Mouse (Mus musculus) CH12F3 (cell line): Measurements from ENCODE around the gene Schip1.

ENCODE experiments used
- in situ Hi-C: fragments of 300-500 bp; cut with MboI; formaldehyde crosslinking; loops from 2 replicates; pipeline ENCODE4 v1.14.3; 2020; ENCODE audit warnings: low sequenced_read_pairs

Gene Schip1

DNA sequence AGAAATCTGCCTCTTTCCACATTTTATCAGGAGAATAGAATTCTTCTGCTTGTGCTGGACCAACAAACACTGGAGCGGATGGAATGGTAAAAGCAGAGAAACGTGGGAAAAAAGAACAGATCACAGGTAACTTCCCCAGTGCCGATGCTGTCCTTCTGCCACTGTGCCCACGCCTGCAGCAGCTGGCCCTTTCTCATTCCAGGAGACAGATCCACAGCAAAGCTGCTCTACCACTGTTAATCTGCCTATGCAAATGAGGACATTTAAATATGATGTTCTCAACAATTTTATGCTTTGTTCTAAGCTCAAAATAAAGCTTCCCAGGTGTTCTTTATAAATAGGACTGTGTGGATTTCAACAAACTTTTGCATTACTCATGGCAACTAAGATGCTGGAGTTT, 203.3 kb downstream of the Schip1 start:
- in situ Hi-C loops, result no loop called here

DNA sequence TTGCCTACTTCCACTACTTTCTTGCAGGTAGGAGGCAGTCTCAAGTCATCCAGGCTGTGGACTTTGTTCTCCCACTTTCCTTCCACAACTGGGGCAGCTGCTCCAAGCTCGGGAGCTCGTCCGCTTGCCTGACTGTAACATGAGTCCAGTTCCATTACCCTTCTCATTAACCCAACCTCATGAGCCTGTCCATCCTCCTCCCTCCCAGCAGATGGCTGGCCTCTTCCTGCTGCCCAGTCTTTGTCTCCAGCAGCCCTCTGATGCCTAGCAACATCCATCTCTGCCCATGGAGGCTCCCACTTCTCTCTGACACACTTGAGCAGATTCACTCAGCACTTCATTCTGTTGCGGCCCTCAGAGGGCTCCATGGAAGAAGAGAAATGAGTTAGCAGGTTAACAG, 204.6 kb downstream of the Schip1 start:
- in situ Hi-C loops, result no loop called here

DNA sequence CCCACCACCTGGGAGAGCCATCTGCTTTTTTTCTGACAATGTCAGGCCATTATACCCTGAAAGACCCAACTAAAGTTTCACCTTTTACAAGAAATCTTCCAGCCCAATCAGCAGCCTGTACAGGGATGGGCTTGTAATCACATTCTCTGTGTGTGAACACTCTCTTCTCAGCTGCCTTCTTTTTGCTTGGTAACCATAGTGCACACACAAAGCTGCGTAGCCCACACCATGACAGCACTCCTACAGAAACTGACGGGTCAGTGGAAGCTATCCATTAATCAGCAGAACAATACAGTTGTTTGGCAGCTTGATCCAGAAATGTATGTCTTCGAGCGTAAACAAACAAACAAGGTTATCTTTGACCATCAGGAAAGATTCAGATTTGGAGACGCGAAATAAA, 205.6 kb downstream of the Schip1 start:
- in situ Hi-C loops, result no loop called here

DNA sequence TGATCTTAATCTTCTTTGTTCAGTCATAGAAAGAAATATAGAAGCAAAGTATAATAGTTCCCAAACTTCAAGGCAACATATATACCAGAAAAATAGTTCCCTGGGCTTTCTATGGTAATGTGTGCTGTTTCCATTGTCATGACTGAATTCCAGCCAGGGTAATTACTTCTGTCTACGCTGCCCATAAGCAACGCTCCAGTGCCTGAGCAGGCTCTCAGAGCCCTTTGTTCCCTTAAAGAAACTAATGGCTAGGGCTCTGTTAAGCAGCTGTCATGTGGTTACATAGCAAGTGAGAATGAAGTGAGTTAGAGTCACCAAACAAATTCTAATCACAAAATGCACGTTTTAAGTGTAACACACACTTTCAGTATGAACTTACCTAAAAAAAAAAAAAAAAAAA, 206.9 kb downstream of the Schip1 start:
- in situ Hi-C loops, result no loop called here

DNA sequence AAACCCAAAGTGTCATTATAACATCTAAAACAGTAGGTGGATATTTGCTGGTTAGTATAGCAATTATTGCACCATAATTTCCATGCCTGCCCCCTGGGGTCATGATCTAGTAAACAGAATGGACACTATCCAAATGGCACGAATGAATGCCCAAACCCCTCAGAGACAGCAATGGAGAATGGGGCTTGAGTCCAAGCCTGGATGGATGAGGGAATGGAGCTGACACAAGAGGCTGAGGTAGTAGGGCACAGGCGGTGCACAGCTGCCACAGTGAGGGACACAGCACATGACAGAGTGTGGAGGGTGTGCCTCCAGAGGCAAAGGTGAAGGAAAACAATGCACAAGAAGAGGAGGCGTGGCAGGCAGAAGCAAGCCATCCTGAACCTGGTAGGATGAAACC, 207.3 kb downstream of the Schip1 start:
- in situ Hi-C loops, result no loop called here

DNA sequence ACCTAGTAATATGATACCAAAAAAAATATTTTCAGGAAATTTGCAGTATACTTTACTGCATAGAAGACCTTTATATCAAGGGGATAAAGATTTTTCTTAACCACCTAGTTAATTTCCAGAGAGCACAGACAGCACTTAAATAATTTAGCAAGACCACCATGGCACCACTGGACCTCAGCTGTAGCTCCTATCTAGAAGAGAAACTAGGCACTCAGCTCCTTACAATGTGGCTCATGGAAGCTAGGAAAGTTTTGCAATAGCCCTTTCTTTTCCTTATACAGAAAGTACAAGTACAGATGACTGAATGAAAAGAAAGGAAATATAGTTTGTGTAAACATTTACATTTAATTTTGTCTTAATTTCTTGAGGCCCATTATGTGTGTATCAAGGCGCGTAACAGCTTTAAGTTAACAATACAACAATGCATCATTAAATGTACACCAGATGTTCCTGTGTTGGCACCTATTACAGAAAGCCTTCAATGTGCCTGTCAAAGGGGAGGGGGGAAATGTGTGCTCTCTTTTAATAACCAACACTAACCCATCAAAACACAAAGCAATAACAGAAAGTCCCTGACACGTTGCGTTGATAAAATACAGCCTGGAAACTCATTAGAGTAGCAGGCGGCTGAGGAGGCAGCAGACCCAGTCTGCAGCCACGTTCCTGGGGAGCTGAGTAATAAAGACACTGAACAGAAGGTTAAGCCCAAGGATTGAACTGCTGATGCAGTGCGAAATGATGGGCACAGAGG, 218.4 kb downstream of the Schip1 start:
- in situ Hi-C loops, result no loop called here

DNA sequence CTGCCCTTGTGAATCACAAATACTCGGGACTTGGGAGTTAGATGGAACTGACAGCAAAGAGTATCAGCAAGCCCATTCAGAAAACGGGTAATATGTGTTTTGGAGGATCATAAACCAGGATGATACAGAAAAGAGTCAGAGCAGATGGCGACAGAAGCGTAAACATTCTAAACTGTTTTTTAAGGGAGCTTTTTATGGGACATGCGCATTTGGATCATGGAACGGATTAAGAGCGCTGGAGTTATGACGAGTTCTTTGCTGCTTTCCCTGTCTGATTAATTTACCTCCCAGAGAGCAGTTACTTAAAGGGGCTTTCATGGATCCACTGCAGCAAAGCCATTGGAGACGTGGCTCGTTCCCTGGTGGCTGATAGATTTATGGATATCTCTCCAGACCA, 219.0 kb downstream of the Schip1 start:
- in situ Hi-C loops, result no loop called here

DNA sequence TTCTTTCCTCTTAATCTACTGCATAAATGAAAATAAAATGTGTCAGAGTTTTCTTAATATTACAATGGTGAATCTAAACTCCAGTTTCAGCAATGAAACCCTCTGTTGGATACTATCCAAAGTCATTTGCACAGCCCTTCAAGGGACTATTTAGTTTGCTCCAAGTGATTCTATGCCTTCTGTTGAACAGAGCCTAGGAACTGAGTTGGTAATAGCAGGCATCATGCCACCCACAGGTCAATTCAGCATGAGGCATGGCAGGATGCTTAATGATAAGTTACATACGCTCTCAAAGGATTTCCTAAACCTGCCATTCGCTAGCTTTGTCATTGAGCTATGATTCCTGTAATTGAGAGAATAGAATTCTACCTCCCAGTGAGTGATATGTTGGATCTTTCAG, 219.9 kb downstream of the Schip1 start:
- in situ Hi-C loops, result no loop called here

DNA sequence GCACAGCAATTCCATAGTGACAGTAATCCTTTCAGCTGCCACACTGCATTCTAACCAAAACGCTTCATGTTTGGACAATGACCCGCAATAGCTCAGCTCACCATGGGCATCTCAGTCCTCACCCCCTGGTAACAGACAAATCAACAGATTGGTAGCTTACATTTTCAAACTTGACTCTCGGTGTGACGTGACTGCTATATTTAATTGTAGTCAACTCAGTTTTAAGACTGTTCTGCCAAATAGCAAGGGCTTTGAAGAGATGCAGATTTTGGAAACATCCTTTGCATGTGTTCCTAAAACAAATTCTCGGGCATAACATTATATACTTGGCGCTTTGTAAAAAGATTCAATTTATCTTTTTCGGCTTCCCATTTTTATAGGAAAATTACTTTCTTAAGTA, 232.2 kb downstream of the Schip1 start:
- in situ Hi-C loops, result no loop called here

DNA sequence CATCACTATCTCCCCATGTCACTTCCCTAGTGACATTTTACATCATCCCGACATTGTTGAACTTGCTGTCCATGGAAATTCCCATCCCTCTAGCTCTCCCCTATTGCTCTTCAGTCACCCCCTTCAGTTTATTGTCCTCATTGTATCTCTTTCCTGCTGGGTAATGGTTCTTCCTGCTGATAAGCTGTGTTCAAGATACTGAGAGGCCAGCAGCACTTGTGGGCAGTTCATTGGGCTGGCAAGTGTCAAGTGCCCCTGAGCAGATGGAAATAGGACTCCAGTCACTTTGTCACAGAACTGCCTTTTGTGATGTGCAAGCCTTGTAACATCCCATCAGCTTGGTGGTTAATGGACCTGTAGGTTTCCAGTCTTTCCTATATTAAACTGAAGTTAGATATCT, 241.0 kb downstream of the Schip1 start:
- in situ Hi-C loops, result no loop called here

DNA sequence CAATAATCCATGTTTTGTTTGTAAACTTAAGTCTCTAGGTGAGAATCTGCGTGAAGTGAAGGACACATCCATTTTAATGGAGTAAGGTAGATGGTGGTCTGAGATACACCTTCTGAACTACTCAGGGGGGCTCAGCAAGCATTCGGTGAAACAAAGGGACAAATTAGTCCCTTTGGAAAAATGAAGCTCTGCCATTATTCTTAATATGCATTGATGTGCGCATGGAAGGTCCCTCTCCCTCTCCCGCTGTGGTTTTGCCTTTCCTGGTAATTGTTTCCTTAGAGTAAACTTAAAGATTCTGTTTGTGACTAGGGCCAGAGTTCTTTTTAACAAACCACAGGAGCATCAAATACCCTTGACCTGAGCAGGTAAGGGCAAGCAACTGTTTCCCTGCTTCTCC, 242.1 kb downstream of the Schip1 start:
- in situ Hi-C loops, result no loop called here

DNA sequence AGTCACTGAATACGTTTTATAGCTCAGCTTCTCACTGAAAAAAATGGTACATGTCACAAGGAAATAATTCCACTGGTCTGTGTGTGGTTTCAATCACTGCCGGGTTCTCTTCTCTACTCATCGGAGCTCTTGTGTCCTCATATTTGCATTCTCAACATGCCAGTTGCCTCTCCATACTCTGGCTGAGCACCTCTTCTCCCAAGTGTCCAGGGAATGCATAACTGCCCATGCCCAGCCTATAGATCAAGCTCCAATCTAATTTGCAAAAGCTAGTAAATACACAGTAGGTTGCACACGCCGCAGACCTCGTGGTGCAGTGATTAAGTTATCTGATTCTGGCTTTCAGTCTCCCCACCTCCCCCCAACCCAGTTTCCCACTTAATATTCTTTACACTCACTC, 261.0 kb downstream of the Schip1 start:
- in situ Hi-C loops, result no loop called here

DNA sequence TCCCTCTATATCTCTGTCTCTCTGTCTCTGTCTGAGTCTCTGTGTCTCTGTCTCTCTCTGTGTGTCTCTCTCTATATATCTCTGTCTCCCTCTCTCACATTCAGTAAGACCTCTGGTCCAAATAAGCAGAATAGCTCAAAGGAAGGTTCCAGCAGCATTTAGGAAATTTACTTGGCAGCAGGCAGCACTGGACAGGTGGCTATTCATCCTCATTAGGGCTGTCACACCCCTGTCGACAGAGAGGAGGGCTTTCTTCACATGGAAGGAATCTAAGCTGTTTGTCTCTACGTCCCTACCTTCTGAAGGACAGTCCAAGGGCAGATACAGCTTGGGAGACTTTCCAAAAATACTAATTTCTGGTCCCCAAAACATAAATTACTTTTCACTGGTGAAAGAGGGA, 267.9 kb downstream of the Schip1 start:
- in situ Hi-C loops, result no loop called here

DNA sequence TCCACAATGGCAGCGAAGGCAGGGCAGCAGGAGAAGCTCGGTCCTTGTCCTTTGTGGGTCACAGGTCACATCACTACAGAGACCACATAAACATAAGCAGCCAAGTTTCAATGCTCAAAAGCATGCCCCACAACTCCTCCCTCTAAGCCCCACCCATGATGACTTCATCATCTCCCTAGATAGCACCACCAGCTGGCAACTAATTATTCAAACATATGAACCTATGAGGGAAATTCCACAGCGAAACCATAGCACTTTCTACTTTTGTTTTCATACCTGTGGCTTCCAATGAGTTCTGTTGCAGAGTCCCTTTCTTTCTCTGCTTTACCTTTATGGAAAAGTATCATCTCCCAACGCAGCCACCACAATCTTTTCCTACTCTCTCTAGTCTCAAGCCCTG, 270.9 kb downstream of the Schip1 start:
- in situ Hi-C loops, result no loop called here

DNA sequence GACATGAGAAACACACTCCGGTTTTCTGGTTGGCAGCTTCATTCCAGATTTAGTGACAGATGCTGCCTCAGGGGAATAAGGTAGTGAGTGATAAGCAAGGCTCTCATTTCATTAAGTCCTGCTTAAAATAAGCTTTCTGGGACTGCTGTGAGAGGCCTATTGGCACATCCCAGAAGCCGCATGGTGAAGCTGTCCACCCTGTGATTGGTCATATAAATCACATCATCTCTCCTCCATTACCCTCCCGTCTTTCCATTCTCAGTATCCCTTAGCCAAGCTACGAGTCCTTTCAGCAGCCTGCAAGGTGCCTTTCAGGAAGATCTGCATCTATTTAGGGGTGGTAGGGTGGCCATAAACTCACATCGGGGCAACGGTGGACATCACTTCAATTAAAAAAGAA, 286.0 kb downstream of the Schip1 start:
- in situ Hi-C loops, result no loop called here

DNA sequence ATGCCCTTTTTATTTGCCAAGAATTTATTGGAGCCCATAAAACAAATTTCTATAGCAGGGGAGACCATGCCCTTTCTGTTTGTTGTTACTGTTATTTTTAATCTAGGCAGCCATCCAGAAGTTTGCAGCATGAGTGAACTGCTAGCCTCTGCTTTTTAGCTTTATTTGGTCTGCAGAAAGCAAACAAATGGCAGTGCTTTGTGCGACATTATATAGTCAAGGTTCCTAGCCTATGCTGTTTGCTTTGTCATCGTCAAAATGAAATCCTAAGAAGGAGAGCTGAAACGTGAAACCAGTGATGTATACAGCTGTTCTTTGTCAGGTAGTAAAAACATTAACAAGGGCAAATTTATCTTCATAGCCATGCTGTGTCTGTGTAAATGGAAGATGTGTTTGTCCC, 286.9 kb downstream of the Schip1 start:
- in situ Hi-C loops, result no loop called here

DNA sequence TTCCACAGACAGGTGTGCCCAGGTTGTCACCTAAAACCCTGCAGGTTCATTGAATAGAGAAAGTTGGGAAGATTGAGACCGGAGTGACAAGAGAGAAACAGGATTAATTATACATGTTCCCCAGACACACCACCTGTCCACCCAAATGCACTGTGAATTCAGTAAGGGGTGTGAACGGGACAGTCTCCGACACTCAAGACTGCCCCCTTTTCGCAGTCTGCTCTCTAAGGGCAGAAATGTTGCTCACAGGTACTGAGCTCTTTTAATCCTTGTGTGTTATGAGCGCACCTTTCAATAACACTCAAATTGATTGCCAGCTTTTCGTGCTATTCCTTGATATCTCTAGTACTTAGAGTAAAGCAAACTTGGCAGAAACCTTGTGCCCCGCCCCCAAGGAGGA, 288.4 kb downstream of the Schip1 start:
- in situ Hi-C loops, result no loop called here

DNA sequence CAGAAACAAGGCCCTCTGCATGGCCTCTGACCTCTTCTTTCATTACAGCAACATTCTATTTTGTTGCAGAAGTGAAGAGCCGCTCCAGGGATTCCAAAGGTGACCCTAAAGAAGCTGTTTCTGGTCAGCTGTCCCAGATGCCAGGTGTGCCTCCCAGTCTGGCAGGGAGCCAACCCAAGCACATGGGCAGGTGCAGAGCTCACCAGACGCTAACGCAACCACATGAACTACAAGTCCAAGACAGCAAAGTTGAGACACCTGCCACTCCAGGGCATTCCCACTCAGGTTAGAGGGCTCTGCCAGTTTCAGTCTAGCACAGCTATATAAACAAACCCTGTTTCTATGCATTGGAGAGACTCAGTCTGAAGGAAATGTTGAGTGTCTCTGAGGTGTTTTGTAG, 288.9 kb downstream of the Schip1 start:
- in situ Hi-C loops, result no loop called here

DNA sequence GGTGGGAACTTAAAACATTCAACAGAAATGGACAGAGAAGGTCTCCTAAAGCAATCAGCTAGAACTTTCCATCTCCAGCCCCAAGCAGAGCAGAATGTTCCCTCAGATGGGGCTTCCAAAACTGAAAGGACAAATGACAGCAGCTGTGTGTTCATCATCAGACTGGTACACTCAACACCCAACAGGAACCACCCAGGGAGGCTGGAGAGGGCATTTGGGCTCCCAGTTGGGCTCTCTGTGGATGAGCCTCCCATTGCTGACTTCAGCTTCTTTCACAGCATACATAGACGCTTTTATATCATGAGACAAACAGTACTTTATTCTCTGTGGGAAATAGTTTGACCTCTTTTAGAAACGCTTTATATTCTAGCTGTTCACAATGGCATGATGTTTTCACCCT, 291.9 kb downstream of the Schip1 start:
- in situ Hi-C loops, result no loop called here

DNA sequence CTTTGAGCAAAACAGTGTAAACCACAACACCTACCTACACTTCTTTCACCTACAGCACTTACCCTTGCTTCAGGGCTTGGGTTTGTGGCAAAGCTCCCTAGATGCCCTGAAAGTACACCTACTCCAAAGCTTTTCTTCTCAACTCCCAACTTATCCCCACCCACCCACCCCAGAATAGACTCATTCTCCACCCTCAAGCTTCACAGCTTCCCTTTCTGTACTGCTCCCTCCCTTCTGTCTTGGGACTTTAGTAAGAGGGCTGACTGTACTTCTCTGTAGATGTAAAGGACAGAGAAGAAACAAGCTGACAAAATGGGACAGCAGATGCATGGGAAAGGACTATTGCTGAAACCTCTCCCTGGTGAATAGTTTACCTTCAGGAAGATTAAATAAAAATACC, 303.4 kb downstream of the Schip1 start:
- in situ Hi-C loops, result no loop called here

DNA sequence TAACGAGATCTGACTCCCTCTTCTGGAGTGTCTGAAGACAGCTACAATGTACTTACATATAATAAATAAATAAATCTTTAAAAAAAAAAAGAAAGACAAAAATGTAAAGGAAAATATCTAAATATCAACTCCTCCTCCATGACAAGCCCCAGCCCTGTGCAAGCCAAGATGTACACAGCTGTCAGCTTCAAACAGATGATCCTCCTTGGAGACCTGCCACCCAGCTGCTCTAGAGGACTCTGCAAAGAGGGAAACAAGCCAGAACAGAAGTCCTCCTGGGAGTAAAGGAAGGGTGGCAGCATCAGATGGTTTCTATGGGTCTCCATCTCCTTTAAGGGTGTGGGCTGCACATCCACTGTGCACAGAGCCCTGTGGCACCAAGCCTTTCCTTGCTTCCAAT, 308.3 kb downstream of the Schip1 start:
- in situ Hi-C loops, result no loop called here

DNA sequence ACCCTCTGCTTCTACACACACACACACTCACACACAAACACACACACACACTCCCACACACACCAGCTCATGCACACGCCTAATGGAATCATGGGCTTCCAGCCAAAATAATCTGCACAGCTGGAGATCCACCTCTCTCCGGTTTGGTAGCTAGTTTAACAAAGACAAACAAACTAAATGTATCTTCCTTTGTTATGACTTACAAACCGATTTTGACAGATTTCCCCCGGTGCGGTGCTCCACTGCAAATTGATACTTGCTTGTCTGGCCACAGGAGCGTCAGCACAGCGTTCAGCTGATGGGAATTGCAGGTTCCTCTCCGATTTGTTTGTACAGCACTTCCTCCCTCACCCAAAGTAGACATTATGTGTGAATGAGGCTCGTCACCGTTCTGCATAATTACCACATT, 310.5 kb downstream of the Schip1 start:
- in situ Hi-C loops, result no loop called here

DNA sequence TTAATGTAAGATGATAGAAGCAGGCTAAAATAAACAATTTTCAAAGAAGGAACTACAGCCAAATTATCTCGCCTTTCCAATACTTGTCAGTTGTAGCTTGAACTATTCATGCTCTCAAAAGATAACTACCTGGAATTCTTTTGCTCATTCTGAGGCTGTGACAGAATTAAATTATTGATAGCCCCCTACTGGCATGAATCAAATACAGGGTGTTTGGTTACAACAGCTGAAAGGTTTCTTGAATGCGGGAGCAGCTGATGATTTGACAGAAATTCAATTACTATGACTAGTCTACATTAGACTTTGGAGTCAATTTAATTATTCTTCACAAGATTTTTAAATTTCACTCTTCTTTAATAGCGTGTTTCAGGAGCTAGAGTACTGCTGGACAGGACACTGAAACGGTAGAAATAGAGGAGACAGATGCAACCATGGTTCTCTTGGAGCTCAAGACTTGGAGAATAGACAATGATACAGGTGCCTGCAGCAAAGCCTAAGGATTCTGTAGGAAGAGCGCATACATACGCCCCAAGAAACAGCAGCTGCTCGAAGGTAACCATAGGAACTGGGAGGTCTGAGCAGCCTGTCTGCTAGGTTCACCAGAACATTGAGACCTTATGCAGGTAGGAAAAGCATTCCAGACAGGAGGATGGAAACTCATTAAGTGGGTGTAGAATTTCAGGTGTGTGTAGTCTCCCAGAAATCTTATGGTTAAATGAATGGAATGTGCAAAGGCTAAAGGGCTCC, 313.0 kb downstream of the Schip1 start:
- in situ Hi-C loops, result no loop called here
